Mouse (Mus musculus): Measurements from ENCODE around the gene Arid1b. TPM values are rescaled to one million over a fixed set of nuclear protein-coding genes. Genes with fewer than 3 reads are reported as not detected.

Gene Arid1b
- total and polyA plus RNA-seq, 3 experiments: 6.1 to 12.4 (median 9.7) TPM

GRCm38 (mm10) chr17:5000001-5000400, 5.9 kb downstream of the Arid1b start:
- dilution Hi-C loops (cut with MboI; ENCODE audit: extremely low pct_ligation_motif_present, extremely low pct_unique_long_range_greater_than_20kb, low sequenced_read_pairs): no loop called here
- Histone ChIP-seq H3K4me3 (replicated peaks in 1 of 3; ENCODE audit: low read depth in 2 of 3, low read length in 2 of 3, poor library complexity in 1 of 3) (no peak overlapping the region), H3K4me1 (ENCODE audit: control insufficient read depth in 1 of 2, insufficient read depth in 2 of 2) (peaks cover 13 to 53% of the 10 kb centered on the region in 2 experiments), H3K9me3 (replicated peaks; ENCODE audit: low read length) (no peaks in the 10 kb centered on the region), H3K4me2 (ENCODE audit: insufficient read depth, low read depth, poor library complexity, severe bottlenecking) (no peak overlapping the region), H3K9ac (ENCODE audit: insufficient read depth, low read depth) (no peak overlapping the region), H3K27ac (ENCODE audit: insufficient read depth, low read depth) (no peak overlapping the region), H3K27me3 (replicated peaks) (no peaks in the 10 kb centered on the region), H3K36me3 (replicated peaks in 1 of 2; ENCODE audit: control insufficient read depth in 1 of 2, insufficient read depth in 1 of 2, low read length in 1 of 2) (peaks cover 0 to 7% of the 10 kb centered on the region in 2 experiments), H3K79me2 (replicated peaks; ENCODE audit: control insufficient read depth, extremely low read depth, insufficient read depth, poor library complexity, severe bottlenecking) (peaks cover 41% of the 10 kb centered on the region)
- DNase-seq (ENCODE audit: extremely low read depth): no peak
- TF ChIP-seq IRF4 (IDR thresholded peaks at IDR 0.05; ENCODE audit: low read depth, low read length): no peak
- TF ChIP-seq ZKSCAN1 (IDR thresholded peaks at IDR 0.05; ENCODE audit: borderline replicate concordance, low read depth, low read length): no peak
- no peak for TF ChIP-seq CHD1 (IDR thresholded peaks at IDR 0.05; ENCODE audit: low read depth, low read length)
- TF ChIP-seq MEF2A (IDR thresholded peaks at IDR 0.05; ENCODE audit: borderline replicate concordance, low read depth, low read length): no peak
- no peak for TF ChIP-seq ZNF384 (IDR thresholded peaks at IDR 0.05; ENCODE audit: low read depth, low read length)
- TF ChIP-seq BHLHE40 (IDR thresholded peaks at IDR 0.05; ENCODE audit: low read depth, low read length): no peak
- no peak for TF ChIP-seq USF1 (IDR thresholded peaks at IDR 0.05; ENCODE audit: low read depth, low read length)
- no peak for TF ChIP-seq HCFC1 (IDR thresholded peaks at IDR 0.05; ENCODE audit: low read depth, low read length)
- no peak for TF ChIP-seq MAZ (IDR thresholded peaks at IDR 0.05; ENCODE audit: low read depth, low read length)
- no peak for TF ChIP-seq ETS1 (conservative IDR thresholded peaks at IDR 0.05; ENCODE audit: low read depth, low read length)
- TF ChIP-seq UBTF (IDR thresholded peaks at IDR 0.05; ENCODE audit: low read depth, low read length): no peak
- TF ChIP-seq TCF12 (IDR thresholded peaks at IDR 0.05; ENCODE audit: low read depth, low read length): no peak
- no peak for TF ChIP-seq MAX (IDR thresholded peaks at IDR 0.05; ENCODE audit: low read length)
- TF ChIP-seq KAT2A (IDR thresholded peaks at IDR 0.05; ENCODE audit: insufficient replicate concordance, low read length): no peak
- no peak for TF ChIP-seq RCOR1 (conservative IDR thresholded peaks at IDR 0.05; ENCODE audit: low read depth, low read length)
- in situ Hi-C loops (cut with MboI; ENCODE audit: low pct_ligation_motif_present, low pct_unique_long_range_greater_than_20kb, low sequenced_read_pairs): no loop called here

- peaks cover 42% of the 10 kb centered on the region for H3K79me2 ChIP-seq (replicated peaks; ENCODE audit: control insufficient read depth, extremely low read depth, insufficient read depth, poor library complexity, severe bottlenecking)
- peaks cover 18 to 61% of the 10 kb centered on the region in 2 experiments for H3K4me1 ChIP-seq (ENCODE audit: control insufficient read depth in 1 of 2, insufficient read depth in 2 of 2)
- no peak for DNase-seq (ENCODE audit: extremely low read depth)
- H3K4me3 ChIP-seq (replicated peaks in 1 of 3; ENCODE audit: low read depth in 2 of 3, low read length in 2 of 3, poor library complexity in 1 of 3): no peak overlapping the region
- dilution Hi-C loops (cut with MboI; ENCODE audit: extremely low pct_ligation_motif_present, extremely low pct_unique_long_range_greater_than_20kb, low sequenced_read_pairs): no loop called here
- no peak overlapping the region for H3K4me2 ChIP-seq (ENCODE audit: insufficient read depth, low read depth, poor library complexity, severe bottlenecking)
- H3K27ac ChIP-seq (ENCODE audit: insufficient read depth, low read depth): no peak overlapping the region
- no peak overlapping the region for H3K9ac ChIP-seq (ENCODE audit: insufficient read depth, low read depth)
- TF ChIP-seq MAFK (IDR thresholded peaks at IDR 0.05; ENCODE audit: insufficient replicate concordance, low read length) (no peak), E2F4 (IDR thresholded peaks at IDR 0.05; ENCODE audit: insufficient replicate concordance, low read depth, low read length) (no peak), PAX5 (IDR thresholded peaks at IDR 0.05; ENCODE audit: low read length) (no peak), RAD21 (IDR thresholded peaks at IDR 0.05; ENCODE audit: low read depth, low read length) (no peak), HCFC1 (IDR thresholded peaks at IDR 0.05; ENCODE audit: low read depth, low read length) (no peak), ZMIZ1 (IDR thresholded peaks at IDR 0.05; ENCODE audit: low read depth, low read length) (no peak), TBP (conservative IDR thresholded peaks at IDR 0.05; ENCODE audit: low read depth, low read length) (no peak), MAZ (IDR thresholded peaks at IDR 0.05; ENCODE audit: low read depth, low read length) (no peak), SMC3 (IDR thresholded peaks at IDR 0.05; ENCODE audit: low read depth, low read length) (no peak), KAT2A (IDR thresholded peaks at IDR 0.05; ENCODE audit: insufficient replicate concordance, low read length) (no peak), POLR2AphosphoS2 (IDR thresholded peaks at IDR 0.05; ENCODE audit: low read depth, low read length) (no peak), RCOR1 (conservative IDR thresholded peaks at IDR 0.05; ENCODE audit: low read depth, low read length) (no peak), CHD1 (IDR thresholded peaks at IDR 0.05; ENCODE audit: low read depth, low read length) (no peak), GABPA (IDR thresholded peaks at IDR 0.05; ENCODE audit: insufficient replicate concordance, low read depth, low read length) (no peak), USF1 (IDR thresholded peaks at IDR 0.05; ENCODE audit: low read depth, low read length) (no peak)
- H3K36me3 ChIP-seq (replicated peaks in 1 of 2; ENCODE audit: control insufficient read depth in 1 of 2, insufficient read depth in 1 of 2, low read length in 1 of 2): peaks cover 0 to 7% of the 10 kb centered on the region in 2 experiments
- no peaks in the 10 kb centered on the region for H3K9me3 ChIP-seq (replicated peaks; ENCODE audit: low read length)
- in situ Hi-C loops (cut with MboI; ENCODE audit: low pct_ligation_motif_present, low pct_unique_long_range_greater_than_20kb, low sequenced_read_pairs): no loop called here
- H3K27me3 ChIP-seq (replicated peaks): no peaks in the 10 kb centered on the region
Measured at GRCm38 (mm10) chr17:5000871-5001270, 6.7 kb downstream of the Arid1b start.

Data from CH12.LX (cell line).